Mouse (Mus musculus) liver, embryonic 14.5 days (tissue): ENCODE results near the gene Scn4a.

Experiments
- CTCF ChIP-seq: IDR thresholded peaks from 2 replicates; pipeline ENCODE4 v1.5.1; 2016; ENCODE audit warnings: antibody characterized with exemption, low read depth, control low read depth
- EP300 ChIP-seq: IDR thresholded peaks from 2 replicates; pipeline ENCODE4 v1.6.1; 2016; ENCODE audit warnings: antibody characterized with exemption, low read depth

- TF ChIP-seq CTCF (no peak), EP300 (no peak)
Observed at GRCm38 (mm10) chr11:106398481-106398880, 45.4 kb upstream of the Scn4a start.
